Mouse (Mus musculus) erythroblast, embryonic 14.5 days (primary cell): ENCODE data around the gene Rpl28.

ENCODE experiments used
- GATA1 ChIP-seq: IDR thresholded peaks from 2 replicates; pipeline ENCODE4 v1.6.1; 2012; ENCODE audit warnings: low read length, inconsistent platforms, mixed read lengths
- TAL1 ChIP-seq: IDR thresholded peaks from 3 replicates; pipeline ENCODE4 v1.6.1; 2012; ENCODE audit warnings: low read length, inconsistent platforms, mixed read lengths

- TF ChIP-seq GATA1 (no peak), TAL1 (no peak)
Observed at GRCm38 (mm10) chr7:4830476-4830875, 37.8 kb downstream of the Rpl28 start.
